Mouse (Mus musculus) E14TG2a.4 (cell line): ENCODE results near the gene Gm17067.
A peak's percentile ranks its signal among the peaks of the same experiment; 100 is the strongest.
"Not testable (repeated sequence)": the region's sequence is repeated elsewhere in the genome, so short reads cannot be mapped to it uniquely, and the experiment has no call there.

Source experiments
- H3K27me3 ChIP-seq: 2 replicates; pipeline ENCODE4 v1.6.1; 2014; ENCODE audit warnings: low read length, control low read depth; ENCODE audit not compliant: insufficient read depth
- H3K36me3 ChIP-seq: 2 replicates; pipeline ENCODE4 v1.6.1; 2014; ENCODE audit warnings: low read length, control low read depth; ENCODE audit not compliant: insufficient read depth
- H3K4me1 ChIP-seq: replicated peaks from 2 replicates; pipeline ENCODE4 v1.6.1; 2014; ENCODE audit warnings: low read depth, low read length, control low read depth
- H3K4me3 ChIP-seq: replicated peaks from 2 replicates; pipeline ENCODE4 v1.5.1; 2014; ENCODE audit warnings: mild to moderate bottlenecking, low read length
- H3K9me3 ChIP-seq: 2 replicates; pipeline ENCODE4 v1.6.1; 2014; ENCODE audit warnings: low read length, control low read depth
- CTCF ChIP-seq: conservative IDR thresholded peaks from 2 replicates; pipeline ENCODE4 v1.5.1; 2014; ENCODE audit warnings: low read length
- NANOG ChIP-seq: IDR thresholded peaks from 2 replicates; pipeline ENCODE4 v1.6.1; 2014; ENCODE audit warnings: borderline replicate concordance, low read length, mixed read lengths
- POU5F1 ChIP-seq: IDR thresholded peaks from 2 replicates; pipeline ENCODE4 v1.6.1; 2014; ENCODE audit warnings: low read length, borderline replicate concordance

Gm17067 gene

DNA sequence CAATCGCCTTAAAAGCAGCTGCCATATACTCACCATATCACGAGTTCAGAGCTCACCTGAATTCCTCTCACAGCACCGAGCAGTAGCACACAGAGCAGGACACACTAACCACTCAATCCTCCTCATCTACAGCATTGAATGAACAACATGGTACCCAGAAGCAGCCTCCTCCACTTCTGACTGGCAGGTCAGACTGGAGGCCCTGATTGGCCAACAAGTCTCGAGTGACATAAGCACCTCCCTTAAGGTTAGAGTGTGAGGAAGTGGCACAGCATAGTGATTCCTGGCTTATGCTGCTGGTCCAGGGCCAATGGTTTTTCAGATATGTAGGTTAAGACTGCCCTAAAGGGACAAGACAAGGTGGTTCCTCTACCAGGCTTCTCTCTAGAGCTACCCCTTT, at the start of gene Gm17067:
TSS of gene Gm17067 (minus strand) at position 101 of the 400 bp plus-strand sequence.
- H3K4me1 ChIP-seq, H3K9me3 ChIP-seq, H3K4me3 ChIP-seq, H3K36me3 ChIP-seq, H3K27me3 ChIP-seq: not testable (repeated sequence)

DNA sequence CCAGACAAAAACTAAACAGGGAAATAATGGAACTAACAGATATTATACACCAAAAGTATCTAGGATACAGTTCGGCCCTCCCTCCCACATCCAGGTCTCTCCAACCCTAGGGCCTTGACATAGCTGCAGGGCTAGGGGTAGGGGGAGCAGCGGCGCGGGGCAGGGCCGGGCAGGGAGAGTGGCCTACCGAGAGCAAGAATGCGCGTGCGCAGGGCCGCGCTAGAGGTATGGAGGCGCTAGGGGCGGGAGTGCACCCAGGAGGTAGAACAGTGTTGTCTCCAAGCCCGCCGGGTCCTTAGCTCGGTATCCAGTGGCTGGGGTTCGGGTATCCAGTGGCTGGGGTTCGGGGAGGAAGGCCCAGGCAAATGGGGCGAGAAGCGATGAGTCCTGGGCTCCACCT, 23.0 kb upstream of the Gm17067 start:
- TF ChIP-seq CTCF, result no peak
- no peak for TF ChIP-seq NANOG
- no peak for TF ChIP-seq POU5F1
- Histone ChIP-seq H3K36me3 (no peaks in the 10 kb centered on the region), H3K4me1 (peaks cover 6% of the 10 kb centered on the region; the same call in 1 of the 2 replicates), H3K4me3 (peak overlapping the region; percentile 78), H3K9me3 (no peaks in the 10 kb centered on the region), H3K27me3 (no peaks in the 10 kb centered on the region)

DNA sequence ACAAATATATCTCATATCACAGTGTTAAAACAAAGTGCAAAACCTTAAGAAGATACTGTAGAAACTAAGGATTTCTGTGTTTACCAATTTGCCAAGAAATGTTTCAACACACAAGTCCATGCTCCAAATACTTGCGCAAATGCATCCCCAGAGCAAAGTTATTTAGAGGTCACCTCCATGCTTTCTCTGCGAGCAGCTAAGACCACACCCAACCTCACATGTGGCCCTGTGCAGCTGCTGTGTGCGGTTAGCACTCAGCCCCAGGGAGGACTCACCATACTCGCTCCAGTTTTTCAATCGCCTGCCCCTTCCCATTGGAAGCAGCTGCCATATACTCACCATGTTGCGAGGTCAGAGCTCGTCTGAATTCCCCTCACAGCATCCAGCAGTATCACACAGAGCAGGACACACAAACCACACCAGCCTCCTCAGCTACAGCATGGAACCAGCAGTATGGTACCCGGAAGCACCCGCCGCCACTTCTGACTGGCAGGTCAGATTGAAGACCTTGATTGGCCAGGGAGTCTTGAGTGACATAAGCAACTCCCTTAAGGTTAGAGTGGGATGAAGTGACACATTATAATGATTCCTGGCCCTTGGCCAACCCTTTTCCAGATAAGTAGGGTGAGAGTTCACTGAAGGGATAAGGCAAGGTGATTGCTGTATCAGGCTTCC, 11.9 kb upstream of the Gm17067 start:
- peak overlapping the region; percentile 86 for H3K4me3 ChIP-seq
- TF ChIP-seq POU5F1, result no peak
- no peak for TF ChIP-seq NANOG
- TF ChIP-seq CTCF, result no peak
- no peaks in the 10 kb centered on the region for H3K9me3 ChIP-seq
- peaks cover 13% of the 10 kb centered on the region for H3K36me3 ChIP-seq
- peaks cover 20% of the 10 kb centered on the region for H3K4me1 ChIP-seq
- H3K27me3 ChIP-seq, result no peaks in the 10 kb centered on the region

DNA sequence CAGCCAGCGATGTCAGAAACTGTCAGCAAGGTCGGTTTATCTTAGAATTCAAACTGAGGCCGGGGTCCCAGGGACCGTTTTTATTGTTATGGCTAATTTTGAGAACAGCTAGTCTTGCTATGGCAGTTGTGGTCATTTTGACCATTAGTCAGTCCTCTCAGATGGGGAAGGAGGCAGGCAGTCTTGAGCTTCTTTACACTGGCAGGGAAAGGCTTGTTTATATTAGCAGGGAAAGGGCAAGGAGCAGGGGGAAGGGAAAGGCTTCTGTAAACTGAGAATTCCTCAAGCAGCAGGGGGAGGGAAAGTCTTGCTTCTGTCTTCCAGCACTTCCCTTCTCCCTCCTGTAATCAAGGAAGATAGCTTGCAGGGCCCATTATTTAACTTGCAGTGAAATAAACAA, 33.6 kb downstream of the Gm17067 start:
- not testable (repeated sequence) for H3K27me3 ChIP-seq, H3K36me3 ChIP-seq, H3K9me3 ChIP-seq
- peak overlapping the region; percentile 85 for H3K4me3 ChIP-seq
- peaks cover 25% of the 10 kb centered on the region for H3K4me1 ChIP-seq

DNA sequence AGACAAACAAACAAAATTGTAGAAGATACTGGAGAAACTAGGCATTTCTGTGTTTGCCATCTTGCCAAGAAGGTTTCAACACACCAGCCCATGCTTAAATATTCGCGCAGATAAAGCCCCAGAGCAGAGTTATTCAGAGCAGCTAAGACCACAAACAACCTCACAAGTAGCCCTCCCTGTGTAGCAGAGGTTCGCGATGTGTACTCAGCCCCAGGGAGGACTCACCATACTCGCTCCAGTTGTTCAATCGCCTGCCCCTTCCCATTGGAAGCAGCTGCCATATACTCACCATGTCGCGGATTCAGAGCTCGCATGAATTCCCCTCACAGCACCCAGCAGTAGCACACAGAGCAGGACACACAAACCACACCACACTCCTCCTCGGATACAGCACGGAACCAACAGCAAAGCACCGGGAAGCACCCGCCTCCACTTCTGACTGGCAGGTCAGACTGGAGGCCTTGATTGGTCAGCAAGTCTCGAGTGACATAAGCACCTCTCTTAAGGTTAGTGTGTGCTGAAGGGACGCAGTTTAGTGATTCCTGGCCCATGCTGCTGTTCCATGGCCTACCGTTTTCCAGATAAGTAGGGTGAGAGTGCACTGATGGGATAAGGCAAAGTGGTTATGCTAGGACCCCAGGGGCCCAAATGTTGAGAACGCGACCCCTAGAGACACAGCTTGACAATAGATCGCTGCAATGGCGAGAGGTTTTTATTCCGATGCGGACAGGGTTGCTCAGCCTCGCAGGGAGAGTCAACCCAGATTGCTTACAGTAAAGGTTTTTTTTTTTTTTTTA, 34.3 kb downstream of the Gm17067 start, which contains the start of gene Zfp975:
TSS of gene Zfp975 (minus strand) at position 381 of the 797 bp plus-strand sequence.
- Histone ChIP-seq H3K4me3 (peak within 1 kb of the TSS; percentile 85), H3K4me1 (peaks cover 24% of the 10 kb centered on the region)
- H3K27me3 ChIP-seq, H3K36me3 ChIP-seq, H3K9me3 ChIP-seq: not testable (repeated sequence)

DNA sequence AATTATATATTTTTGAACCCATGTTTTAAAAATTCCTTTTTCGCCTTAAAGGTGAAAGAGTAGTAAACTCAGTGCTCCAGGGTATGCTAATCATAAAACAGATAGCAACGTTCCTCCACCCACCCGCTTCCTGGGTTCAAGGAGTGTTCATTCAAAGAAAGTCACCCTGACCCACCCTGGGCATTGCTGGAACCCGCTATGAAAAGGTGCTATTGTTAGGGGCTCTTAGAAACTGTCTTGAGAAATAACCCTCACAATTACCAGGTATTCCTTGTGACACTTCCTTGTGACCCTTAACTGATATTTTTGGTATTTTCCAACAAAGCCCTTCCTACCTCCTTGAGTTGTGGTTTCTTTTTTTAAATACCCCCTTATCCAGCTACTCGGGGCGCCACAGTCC, 46.7 kb downstream of the Gm17067 start:
- not testable (repeated sequence) for H3K4me1 ChIP-seq, H3K4me3 ChIP-seq, H3K27me3 ChIP-seq, H3K36me3 ChIP-seq
- peaks cover 50% of the 10 kb centered on the region for H3K9me3 ChIP-seq

DNA sequence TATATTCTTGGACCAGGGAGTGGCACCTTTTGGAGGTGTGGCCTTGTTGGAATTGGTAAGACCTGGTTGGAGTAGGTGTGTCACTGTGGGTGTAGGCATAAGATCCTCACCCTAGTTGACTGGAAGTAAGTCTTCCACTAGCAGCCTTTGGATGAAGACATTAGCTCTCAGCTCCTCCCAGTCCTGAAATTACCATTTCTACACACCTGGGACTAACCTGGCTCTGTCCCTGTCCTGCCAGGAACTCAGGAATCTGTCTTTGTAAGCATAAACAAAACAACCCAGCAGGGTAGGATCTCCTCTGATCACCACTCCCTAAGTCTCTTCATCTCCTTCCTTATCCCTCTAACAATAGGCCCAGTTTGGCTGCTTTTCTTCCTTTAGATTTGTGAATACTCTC, 47.2 kb downstream of the Gm17067 start:
- H3K9me3 ChIP-seq, result peaks cover 50% of the 10 kb centered on the region
- H3K27me3 ChIP-seq, H3K36me3 ChIP-seq, H3K4me3 ChIP-seq, H3K4me1 ChIP-seq: not testable (repeated sequence)

DNA sequence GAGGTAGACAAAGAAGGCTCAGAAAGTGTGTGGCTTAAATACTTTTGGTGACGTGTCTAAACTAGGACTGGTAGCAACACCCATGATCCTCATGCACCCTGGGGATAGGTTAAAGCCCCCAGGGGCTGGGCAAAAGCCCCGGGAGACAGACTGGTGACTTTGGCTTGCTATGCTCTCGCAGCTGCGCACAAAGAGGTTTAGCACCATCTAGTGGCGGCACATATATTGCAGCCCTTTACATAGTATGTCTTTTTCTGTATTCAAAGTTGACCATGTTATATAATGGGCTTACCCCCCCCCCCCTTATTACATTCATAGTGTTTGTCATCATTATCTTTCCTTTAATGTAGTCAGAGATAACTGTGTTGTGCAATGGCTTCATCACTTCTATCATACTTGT, 66.7 kb downstream of the Gm17067 start:
- H3K36me3 ChIP-seq, result peaks cover 13% of the 10 kb centered on the region
- H3K27me3 ChIP-seq, H3K4me3 ChIP-seq, H3K9me3 ChIP-seq, H3K4me1 ChIP-seq: not testable (repeated sequence)
- TF ChIP-seq CTCF, result peak; percentile 58
